Mouse (Mus musculus) liver, postnatal 0 days (tissue): ENCODE results near the gene Kcne1.

Source experiments
- CTCF ChIP-seq: sonication (generic); IDR thresholded peaks from 2 replicates; pipeline ENCODE4 v1.5.1; 2016; ENCODE audit warnings: antibody characterized with exemption, low read depth
- EP300 ChIP-seq: IDR thresholded peaks from 2 replicates; pipeline ENCODE4 v1.6.1; 2016; ENCODE audit warnings: antibody characterized with exemption, low read depth, mild to moderate bottlenecking

DNA sequence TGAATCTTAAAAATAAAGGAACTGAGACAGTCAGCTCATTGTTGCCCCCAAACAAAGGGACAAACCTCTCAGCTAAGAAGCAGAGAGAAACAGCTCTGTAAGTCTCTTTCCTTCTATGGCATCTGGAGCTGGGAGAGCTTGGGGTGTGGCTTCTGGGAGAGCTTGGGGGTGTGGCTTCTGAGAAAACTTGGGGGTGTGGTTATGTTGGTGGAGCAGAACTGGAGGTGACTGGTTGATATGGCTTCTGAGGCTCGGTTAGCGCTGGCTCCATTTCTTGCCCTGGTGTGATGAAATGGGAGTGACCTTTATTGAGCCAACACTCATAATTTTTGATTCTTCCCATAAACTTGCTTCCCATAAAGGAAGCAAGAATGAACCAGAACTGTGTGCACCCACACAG lies 10.0 kb upstream of the Kcne1 start:
- TF ChIP-seq EP300 (no peak), CTCF (no peak)
